Mouse (Mus musculus) CD4-positive, CD25-positive, alpha-beta regulatory T cell, adult 2 months (primary cell): ENCODE measurements around the gene Klhl2.

Experiments used
- DNase-seq: peaks from one replicate; pipeline ENCODE4 v3.0.0-alpha.2; 2012; ENCODE audit warnings: low read depth, low spot score

Klhl2 gene

DNA sequence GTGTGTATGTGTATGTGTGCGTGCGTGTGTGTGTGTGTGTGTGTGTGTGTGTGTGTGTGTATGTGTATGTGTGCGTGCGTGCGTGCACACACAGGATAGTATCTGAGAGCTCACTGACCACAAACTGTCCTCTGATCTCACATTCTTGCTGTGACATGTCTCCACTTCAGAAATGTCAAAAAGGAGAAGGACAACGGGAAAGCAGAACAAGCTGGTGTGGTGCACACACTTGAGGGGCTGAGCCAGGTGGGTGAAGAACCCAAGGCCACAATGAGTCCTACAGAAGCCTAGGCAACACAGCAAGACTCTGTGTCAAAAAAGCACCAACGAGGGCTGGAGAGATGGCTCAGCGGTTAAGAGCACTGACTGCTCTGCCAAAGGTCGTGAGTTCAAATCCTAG, 81.2 kb downstream of the Klhl2 start:
- DNase-seq = no peak

DNA sequence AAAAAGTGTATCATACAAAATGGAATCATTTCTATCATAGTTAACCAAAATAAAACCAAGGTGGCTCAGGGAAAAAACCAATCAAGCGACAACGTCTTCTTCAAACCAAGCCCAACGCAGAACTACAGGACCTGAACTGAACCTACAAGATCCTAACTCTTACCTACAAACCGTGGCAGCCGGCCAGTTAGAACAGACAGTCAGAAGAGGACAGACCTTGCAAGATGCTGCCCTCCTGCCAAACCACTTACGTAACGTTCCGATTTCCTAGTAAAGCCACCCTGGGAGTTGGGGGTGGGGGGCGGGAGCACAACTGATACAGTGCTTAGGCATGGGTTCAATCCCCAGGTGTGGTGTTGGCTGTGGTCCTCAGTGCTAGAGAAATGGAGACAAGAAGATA, 82.8 kb downstream of the Klhl2 start:
- DNase-seq = no peak

- DNase-seq = no peak
Observed at GRCm38 (mm10) chr8:64764075-64764474, 85.7 kb downstream of the Klhl2 start.

- no peak for DNase-seq
Observed at GRCm38 (mm10) chr8:64762751-64763150, 87.1 kb downstream of the Klhl2 start.

DNA sequence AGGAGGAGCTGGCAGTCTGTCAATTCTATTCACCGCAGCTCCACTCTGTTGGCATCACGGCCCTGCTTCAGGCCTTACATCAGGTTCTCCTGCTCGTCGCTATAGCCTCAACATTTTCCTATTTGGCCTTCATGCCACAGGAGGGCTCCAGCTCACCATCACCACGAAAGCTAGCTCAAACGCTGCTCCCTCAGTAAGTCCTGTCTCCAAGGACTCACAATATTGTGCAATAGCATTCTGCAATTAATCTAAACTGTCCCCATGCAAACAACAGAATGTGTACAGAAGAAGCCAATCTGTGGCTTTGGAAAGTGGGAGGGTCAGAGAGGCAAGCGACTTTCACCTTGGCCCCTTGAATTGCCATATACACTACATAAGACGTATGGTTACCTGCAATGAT, 88.4 kb downstream of the Klhl2 start:
- no peak for DNase-seq

GRCm38 (mm10) chr8:64757956-64758355, 91.9 kb downstream of the Klhl2 start:
- no peak for DNase-seq

GRCm38 (mm10) chr8:64746215-64747058, 103.4 kb downstream of the Klhl2 start:
- no peak for DNase-seq

DNA sequence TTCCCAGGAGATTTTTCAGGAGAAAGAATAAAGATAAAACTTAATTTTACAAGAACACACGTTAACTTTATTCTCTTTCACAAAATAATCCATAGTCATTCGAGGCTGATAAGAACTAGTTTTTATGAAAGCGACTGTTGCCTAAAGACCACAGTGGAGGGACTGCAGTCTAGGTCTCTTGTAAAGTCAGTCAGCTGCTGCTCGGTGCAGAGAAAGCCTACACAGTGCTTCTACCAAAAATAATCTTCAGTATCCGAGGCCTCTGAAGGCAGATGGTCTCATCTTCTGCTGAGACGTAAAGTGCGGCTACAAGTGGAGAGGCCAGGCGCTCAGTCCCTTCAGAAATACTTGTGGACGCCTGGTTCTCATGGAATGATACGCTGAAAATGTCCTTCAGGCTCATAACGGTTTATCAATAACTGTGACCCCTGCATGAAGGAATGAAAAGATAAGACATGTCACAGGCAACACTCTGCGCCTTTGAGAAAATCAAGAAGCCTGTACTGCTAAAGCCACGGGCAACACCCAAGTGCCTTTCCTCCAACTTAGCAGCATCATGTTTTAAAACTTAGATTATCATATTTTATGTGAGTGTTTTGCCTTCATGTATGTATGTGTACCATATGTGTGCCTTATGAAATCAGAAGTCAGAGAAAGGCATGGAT, 109.1 kb downstream of the Klhl2 start:
- no peak for DNase-seq

DNA sequence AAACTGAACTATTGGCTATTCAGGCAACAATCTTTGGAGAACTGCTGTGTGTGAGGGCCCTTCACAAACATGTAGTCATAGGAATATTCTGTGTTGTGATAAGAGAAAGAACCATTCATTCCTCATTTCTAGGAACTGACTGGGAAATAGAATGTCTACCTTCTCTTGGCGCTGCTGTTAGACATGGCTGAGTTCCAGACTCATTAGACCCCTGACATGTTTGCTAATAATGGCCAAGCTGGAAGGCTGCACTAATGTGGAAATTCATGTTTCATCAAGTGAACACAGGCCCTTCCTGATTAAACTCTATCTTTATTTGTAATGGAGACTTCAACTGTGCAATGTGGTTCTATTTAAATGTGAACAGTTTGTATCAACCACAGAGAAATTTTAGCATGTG, 110.9 kb downstream of the Klhl2 start:
- DNase-seq = no peak

DNA sequence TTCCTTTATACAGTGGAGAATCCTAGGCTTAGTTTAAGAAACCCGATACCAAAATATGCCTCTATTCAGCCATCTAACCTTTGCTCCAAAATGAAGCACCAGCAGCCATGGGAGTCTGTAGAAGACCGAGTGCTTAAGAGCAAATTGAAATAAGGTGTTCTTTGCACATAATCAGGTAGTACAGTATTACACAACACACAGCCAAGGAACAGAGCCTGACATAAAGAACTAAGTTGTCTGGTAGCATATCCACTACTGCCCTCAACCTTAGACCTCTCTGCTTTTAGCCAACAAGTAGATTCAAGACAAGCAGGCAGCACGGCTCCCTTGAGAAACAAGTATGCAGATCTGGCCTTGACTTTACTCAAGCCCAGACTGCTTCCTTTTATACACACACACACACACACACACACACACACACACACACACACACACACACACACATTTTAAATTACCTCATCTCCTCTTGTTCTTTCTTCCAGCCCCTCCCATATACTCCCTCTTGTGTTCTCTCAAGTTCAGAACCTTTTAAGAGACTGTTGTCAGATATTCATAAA, 113.0 kb downstream of the Klhl2 start:
- DNase-seq = no peak

GRCm38 (mm10) chr8:64735161-64735560, 114.7 kb downstream of the Klhl2 start:
- no peak for DNase-seq

- peak; percentile 99 for DNase-seq
Observed at GRCm38 (mm10) chr8:64733271-64733943, 116.4 kb downstream of the Klhl2 start, which contains the start of gene Msmo1. Msmo1 (minus strand) TSS chr8:64733792.

GRCm38 (mm10) chr8:64732596-64732995, 117.2 kb downstream of the Klhl2 start:
- DNase-seq = peak; percentile 9

DNA sequence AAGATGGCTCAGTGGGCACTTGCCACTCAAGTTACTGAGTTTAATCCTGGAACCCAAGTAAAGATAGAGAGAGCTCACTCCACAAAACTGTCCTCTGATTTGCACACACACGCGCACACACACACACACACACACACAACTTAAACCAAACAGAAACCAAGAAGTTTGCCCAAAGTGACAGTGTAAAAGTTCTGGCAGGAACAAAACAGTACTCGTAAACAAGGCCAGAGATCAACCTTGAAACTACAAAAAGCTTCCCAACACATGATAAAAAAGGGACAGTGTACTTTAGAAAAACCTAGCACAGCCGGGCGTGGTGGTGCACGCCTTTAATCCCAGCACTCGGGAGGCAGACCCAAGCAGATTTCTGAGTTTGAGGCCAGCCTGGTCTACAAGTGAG, 121.7 kb downstream of the Klhl2 start:
- no peak for DNase-seq

GRCm38 (mm10) chr8:64726190-64726695, 123.6 kb downstream of the Klhl2 start:
- no peak for DNase-seq

- DNase-seq = peak; percentile 11
Observed at GRCm38 (mm10) chr8:64723206-64723605, 126.6 kb downstream of the Klhl2 start.

- DNase-seq = peak; percentile 8
Observed at GRCm38 (mm10) chr8:64717868-64718267, 131.9 kb downstream of the Klhl2 start.

DNA sequence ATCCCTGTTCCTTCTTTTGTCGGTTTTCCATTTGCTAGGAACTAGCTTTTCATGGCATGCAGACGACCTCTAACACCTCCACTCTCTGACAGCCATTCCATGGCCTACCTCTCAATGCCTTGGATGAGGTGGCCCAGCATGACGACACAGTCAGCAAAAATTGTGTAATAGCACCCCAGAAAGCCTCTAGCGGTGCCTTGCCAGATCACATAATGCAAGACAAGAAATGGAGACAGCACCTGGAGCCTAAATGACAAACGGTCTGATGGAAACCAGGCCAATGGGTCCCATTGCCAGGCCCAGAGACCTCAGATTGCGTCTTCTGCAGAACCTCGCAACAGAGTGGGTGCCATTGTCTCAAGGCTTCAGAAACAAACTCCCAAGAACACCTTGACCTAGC, 137.3 kb downstream of the Klhl2 start:
- DNase-seq = no peak

DNA sequence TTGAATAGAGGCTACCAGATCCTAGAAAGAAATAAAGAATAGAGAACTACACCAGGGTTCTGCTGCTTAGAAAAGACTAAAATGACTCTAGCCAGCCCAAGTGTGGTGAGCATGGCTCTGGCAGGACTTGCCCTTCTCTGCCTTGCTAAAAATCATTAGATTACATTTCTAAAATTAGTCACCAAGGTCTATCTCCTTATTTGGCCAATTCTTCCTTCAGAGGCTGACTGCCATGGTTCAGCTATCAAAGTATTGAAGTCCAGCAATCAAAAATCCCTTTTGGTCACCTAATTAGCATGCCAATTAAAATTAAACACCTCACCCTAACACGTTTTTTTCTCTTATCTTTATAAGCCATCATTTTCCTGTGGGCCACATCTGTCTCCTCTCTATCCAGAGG, 138.3 kb downstream of the Klhl2 start:
- no peak for DNase-seq

GRCm38 (mm10) chr8:64707481-64707880, 142.3 kb downstream of the Klhl2 start:
- DNase-seq = no peak

- DNase-seq = no peak
Observed at GRCm38 (mm10) chr8:64703191-64703590, 146.6 kb downstream of the Klhl2 start.

DNA sequence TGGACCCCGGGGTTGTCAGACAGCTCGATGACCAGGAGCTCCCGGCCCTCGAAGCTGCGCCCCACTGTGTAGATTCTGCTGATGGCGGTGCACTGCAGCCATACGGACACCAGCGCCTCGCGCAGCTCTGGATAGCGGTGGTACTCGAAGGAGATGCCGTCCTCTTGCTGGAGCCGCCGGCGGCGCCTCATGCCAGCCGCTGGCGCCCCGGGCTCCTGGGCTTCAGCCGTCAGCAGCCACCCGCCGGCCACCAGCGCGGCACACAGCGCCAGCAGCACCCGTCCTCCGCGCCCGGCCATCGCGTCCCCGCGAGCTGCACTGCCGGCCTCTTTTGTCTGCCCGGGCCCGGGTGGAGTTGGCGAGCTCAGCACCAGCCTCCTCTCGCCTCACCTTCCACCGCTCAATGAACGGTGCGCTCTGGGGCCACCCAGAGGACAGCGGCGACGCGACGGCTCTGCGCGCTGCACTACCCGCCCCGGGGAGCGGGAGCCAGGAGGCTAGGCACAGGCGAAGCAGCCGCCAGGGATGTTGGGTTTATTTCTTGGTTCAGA, 157.1 kb downstream of the Klhl2 start, which contains the start of gene Cpe:
Gene Cpe (minus strand): TSS at position 404 of the 551 bp plus-strand sequence.
- peak; percentile 61 for DNase-seq
